Mouse (Mus musculus) gonadal fat pad, adult 2 months (tissue): Measurements from ENCODE around the gene Uspl1. TPM values are rescaled to one million over a fixed set of nuclear protein-coding genes. Genes with fewer than 3 reads are reported as not detected.

Experiments used
- DNase-seq: peaks from one replicate; pipeline ENCODE4 v3.0.0-alpha.2; 2012; ENCODE audit warnings: low read depth
- polyA plus RNA-seq: library from polyadenylated mRNA; depleted of rRNA; stranded (reverse); fragments of >200 nt; gene quantifications from 2 replicates; pipeline ENCODE4 v1.2.3, GENCODE M21; 2012; rRNA removed

The Uspl1 gene
- polyA plus RNA-seq, 1 experiment: 10.4 TPM

- DNase-seq: no peak
Measured at GRCm38 (mm10) chr5:149257518-149258281, 73.5 kb downstream of the Uspl1 start.

- DNase-seq: no peak
Measured at GRCm38 (mm10) chr5:149259093-149259492, 74.9 kb downstream of the Uspl1 start.

GRCm38 (mm10) chr5:149261449-149261848 is 77.3 kb downstream of the Uspl1 start:
- DNase-seq: no peak

GRCm38 (mm10) chr5:149261866-149262265 is 77.7 kb downstream of the Uspl1 start:
- DNase-seq: no peak

GRCm38 (mm10) chr5:149264405-149264804 is 80.3 kb downstream of the Uspl1 start, which contains the start of gene Alox5ap:
Gene Alox5ap, plus strand, starts transcription at chr5:149264767.
- DNase-seq: no peak

- DNase-seq: no peak
Measured at GRCm38 (mm10) chr5:149264878-149265279, 80.7 kb downstream of the Uspl1 start.

Other genes with a start within 250 kb of the Uspl1 start
- not detected in 2 replicates for gene Gm42791, start 189.2 kb upstream of the Uspl1 start, polyA plus RNA-seq
- gene Hmgb1, start 139 bp downstream of the Uspl1 start, polyA plus RNA-seq: 22.9 and 36.6 TPM in 2 replicates
- 36.6 and 42.1 TPM in 2 replicates for gene Alox5ap, start 80.4 kb downstream of the Uspl1 start, polyA plus RNA-seq
- gene Medag, start 227.4 kb downstream of the Uspl1 start, polyA plus RNA-seq: 9.5 and 13.6 TPM in 2 replicates